Mouse (Mus musculus): ENCODE measurements around the gene Rpl7a. TPM values are rescaled to one million over a fixed set of nuclear protein-coding genes. Genes with fewer than 3 reads are reported as not detected.

The Rpl7a gene
- 278 and 308 TPM in 2 replicates for total RNA-seq (2023)

DNA sequence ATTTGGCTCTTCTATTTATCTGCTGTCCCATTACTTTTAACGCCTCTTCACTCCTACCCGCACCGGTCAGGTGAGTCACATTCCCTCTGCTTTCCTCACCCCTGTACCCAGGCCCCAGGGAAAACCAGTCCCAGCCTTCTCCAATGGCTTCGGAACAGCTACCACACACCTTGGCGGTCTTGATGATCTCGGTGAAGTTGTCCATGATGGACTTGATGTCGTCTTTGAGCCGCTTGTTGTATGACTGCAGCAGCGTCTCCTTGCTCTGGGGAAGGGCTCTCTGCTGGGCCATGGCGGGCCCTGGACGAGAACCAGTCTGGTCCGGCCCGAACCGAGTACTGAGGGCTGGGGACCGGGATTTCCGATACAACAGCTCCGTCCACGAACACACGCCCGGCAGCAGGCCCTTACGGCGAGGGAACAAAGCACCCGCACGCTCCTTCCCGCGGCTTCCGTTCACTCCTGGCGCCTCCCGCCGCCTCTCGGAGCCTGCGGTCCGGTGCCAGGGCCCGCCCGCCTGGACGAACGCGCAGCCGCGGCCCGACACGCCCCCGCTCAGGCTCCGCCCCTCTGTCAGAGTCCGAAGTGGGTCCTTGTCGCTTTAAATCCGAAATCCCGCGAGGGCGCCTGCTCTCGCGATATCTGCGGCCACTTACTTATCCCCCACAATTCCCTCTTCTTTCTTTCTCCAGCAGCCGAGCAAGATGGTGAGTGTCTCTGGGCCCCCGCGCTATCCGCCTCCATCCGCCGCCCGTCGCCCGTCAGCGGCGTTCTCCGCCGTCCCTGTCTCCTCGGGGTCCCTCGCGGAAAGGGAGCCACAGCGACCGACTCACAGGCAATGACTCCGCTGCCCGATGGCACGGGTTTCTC is at the start of gene Rpl7a, which contains the start of gene Med22:
Gene Rpl7a, plus strand, starts transcription at position 641 of the 870 bp plus-strand sequence.
Gene Med22, minus strand, starts transcription at position 554 of the 870 bp plus-strand sequence.

DNA sequence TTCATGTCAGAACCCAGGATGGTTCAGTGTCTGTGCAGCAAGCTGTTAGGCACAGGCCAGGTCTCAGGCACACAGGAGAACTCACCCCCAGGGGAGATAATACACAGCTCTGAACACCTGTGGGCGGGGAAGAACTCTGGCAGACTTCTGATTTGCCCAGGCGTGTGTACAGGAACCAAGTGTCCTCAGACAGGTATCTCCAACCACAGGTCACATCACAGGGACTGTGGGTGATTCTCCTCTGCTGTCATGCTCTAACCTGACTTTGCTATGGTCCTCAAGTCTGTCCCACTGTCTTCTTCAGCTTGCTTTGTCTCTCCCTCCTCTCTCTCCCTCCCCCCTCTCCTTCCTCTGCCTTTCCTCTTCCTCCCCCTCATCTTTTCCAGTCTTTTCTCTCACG is 45.7 kb upstream of the Rpl7a start, which contains the start of gene Abo:
Gene Abo, minus strand, starts transcription at position 101 of the 400 bp plus-strand sequence.

GRCm38 (mm10) chr2:26902467-26903220 is 7.9 kb upstream of the Rpl7a start, which contains the start of gene Surf6:
Gene Surf6 (minus strand): TSS chr2:26902879.

DNA sequence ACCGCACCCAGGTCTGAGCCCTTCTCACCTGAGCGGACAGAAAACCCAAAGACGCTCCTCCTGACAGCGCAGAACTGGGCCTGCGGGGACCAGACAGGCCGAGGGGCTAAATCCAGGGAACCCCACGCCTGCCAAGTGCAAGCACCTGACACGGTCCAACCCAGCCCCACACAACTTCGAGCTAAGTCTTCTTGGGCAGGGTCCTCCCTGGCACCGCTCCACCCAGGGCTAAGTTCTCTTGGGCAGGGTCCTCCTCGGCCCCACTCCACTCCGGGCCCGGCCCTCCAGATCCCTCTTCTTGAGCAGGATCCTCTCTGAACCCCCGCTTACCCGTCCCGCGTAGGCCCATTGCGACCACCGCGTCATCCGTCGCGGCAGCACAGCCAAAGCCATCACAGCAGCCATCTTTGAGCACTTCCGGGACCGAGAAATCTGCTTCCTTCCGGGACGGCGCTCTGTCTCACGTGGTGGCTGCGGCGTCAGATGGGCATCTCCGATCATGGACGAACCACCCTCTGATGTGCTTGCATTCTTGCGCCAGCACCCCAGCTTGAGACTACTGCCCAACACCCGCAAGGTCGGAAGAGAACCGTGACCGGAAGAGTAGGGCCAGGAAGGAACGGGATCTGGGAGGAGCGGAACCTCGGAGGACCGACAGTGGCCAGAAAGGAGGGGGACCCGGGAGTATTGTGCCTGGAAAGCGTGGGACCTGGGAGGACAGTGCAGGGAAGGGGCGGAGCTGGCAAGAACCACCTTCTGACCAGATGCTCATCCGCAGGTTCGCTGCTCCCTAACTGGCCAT is 5.6 kb downstream of the Rpl7a start, which contains the start of the genes Surf2 and Surf1:
Gene Surf2, plus strand, starts transcription at position 441 of the 802 bp plus-strand sequence.
Gene Surf1, minus strand, starts transcription at position 604 of the 802 bp plus-strand sequence.

DNA sequence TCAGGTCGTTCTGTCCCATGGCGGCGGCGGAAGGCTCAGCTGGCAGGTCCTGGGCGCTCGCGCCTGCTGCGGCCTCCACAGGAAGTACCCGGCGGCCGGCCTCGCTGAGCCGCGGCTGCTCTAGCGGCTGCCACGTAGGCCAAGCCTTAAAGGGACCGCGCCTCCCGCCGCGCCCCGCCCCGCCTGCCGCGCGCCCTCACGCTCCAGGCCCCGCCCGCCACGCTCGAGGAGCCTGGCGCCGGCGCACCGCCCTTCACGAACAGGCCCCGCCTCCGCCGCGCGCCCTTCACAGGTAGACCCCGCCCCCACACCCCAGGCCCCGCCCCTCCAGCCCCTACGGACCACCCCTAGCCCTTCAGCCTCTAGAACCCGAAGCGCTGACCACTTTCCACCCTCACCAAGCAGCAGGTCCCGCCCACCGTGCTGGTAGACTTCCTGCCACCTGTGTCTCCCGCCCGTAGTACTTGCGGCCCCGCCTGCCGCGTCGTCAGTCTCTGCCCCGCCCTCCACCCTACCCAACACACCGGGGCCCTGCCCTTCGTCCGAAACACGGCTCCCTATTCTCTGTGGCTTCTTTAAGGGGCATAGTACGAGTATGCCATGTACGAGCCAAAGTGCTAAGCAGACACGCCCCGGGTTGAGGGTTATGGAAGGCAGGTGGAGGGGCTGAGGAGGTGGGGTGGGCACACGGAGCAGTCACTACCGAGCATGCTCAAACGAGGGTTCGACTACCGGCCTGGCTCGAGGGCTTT is 22.9 kb downstream of the Rpl7a start, which contains the start of the genes Surf4 and Stkld1:
Gene Surf4, minus strand, starts transcription at position 625 of the 752 bp plus-strand sequence.
Gene Stkld1, plus strand, starts transcription at position 744 of the 752 bp plus-strand sequence.

Other genes starting within 250 kb of the Rpl7a start
- gene Lcn4, start 239.5 kb upstream of the Rpl7a start, total RNA-seq (2023), result not detected in 2 replicates
- not detected in 2 replicates for gene Abo, start 45.8 kb upstream of the Rpl7a start, total RNA-seq (2023)
- 14.8 and 15.0 TPM in 2 replicates for gene Surf6, start 7.9 kb upstream of the Rpl7a start, total RNA-seq (2023)
- gene Med22, start 87 bp upstream of the Rpl7a start, total RNA-seq (2023), result 28.6 and 44.3 TPM in 2 replicates
- 8.1 and 14.7 TPM in 2 replicates for gene Surf2, start 5.6 kb downstream of the Rpl7a start, total RNA-seq (2023)
- 47.7 and 59.3 TPM in 2 replicates for gene Surf1, start 5.8 kb downstream of the Rpl7a start, total RNA-seq (2023)
- gene Surf4, start 23.2 kb downstream of the Rpl7a start, total RNA-seq (2023), result 105 and 127 TPM in 2 replicates
- gene Stkld1, start 23.3 kb downstream of the Rpl7a start, total RNA-seq (2023), result 0.51 TPM in 1 of 2 replicates, not detected in the other
- 34.3 TPM in 2 replicates for gene Rexo4, start 53.6 kb downstream of the Rpl7a start, total RNA-seq (2023)
- not detected in 2 replicates for gene Adamts13, start 62.7 kb downstream of the Rpl7a start, total RNA-seq (2023)
- 10.4 and 12.2 TPM in 2 replicates for gene Cacfd1, start 99.2 kb downstream of the Rpl7a start, total RNA-seq (2023)
- gene Slc2a6, start 117.2 kb downstream of the Rpl7a start, total RNA-seq (2023), result 131 and 148 TPM in 2 replicates
- not detected in 2 replicates for gene Mymk, start 161.4 kb downstream of the Rpl7a start, total RNA-seq (2023)
- gene Adamtsl2, start 168.6 kb downstream of the Rpl7a start, total RNA-seq (2023), result not detected in 2 replicates
- gene Fam163b, start 231.7 kb downstream of the Rpl7a start, total RNA-seq (2023), result not detected in 2 replicates

Measured in neutrophil, adult 65 days (primary cell).